Mouse (Mus musculus): ENCODE data around the gene Scd2. TPM values are rescaled to one million over a fixed set of nuclear protein-coding genes. Genes with fewer than 3 reads are reported as not detected.
"Not testable (repeated sequence)": the region's sequence is repeated elsewhere in the genome, so short reads cannot be mapped to it uniquely, and the experiment has no call there.

Scd2 gene
- polyA plus RNA-seq, 1 experiment from 2014 or later: 266 TPM

DNA sequence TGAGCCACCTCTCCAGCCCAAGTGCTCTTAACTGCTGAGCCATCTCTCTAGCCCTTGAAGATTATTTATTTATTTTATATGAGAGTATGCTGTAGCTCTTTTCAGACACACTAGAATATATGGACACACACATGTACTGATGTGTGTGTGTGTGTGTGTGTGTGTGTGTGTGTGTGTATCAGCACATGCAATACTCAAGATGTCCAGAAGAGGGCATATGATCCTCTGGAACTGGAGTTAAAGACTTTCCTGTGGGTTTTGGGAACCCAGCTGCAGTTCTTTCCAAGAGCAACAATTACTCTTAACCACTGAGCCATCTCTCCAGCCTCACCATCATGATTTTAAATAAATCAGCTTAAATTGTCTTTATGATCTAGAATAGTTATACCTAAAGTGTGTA is 25.1 kb downstream of the Scd2 start:
- no peak for ATAC-seq (ENCODE audit: insufficient read depth, low FRiP score, low read depth)
- H3K4me1 ChIP-seq: peaks cover 4% of the 10 kb centered on the region

DNA sequence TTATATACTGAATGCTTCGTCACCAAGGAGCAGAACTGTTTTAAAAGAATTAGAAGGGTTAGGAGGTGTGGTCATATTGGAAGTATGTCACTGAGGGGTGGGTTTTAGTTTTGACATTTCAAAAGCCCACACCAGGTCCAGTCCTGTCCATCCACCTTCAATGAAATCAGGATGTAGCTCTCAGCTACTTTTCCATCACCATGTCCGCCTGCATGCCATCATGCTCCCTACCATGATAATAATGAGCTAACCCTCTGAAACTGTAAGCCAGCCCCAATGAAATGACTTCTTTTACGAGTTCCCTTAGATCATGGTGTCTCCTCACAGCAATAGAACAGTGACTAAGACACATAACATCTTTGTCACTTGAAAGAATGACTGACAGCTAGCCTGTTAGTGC is 26.8 kb downstream of the Scd2 start:
- Histone ChIP-seq H3K4me3 (replicated peaks) (no peak overlapping the region), H3K4me1 (no peaks in the 10 kb centered on the region), H3K9me3 (no peaks in the 10 kb centered on the region), H3K9ac (no peak overlapping the region), H3K4me2 (no peak overlapping the region), H3K27ac (no peak overlapping the region), H3K27me3 (replicated peaks) (no peaks in the 10 kb centered on the region), H3K36me3 (no peaks in the 10 kb centered on the region)
- ATAC-seq (ENCODE audit: insufficient read depth, low FRiP score, low read depth): no peak
- WGBS: 83% methylated on average over 3 of the region's 3 CpGs

More for the DNA sequence above, 25.1 kb downstream of the Scd2 start:
- no peak overlapping the region for H3K4me3 ChIP-seq (replicated peaks)
- no peaks in the 10 kb centered on the region for H3K9me3 ChIP-seq
- H3K36me3 ChIP-seq: no peaks in the 10 kb centered on the region
- no peak overlapping the region for H3K27ac ChIP-seq
- no peak overlapping the region for H3K4me2 ChIP-seq
- no peak overlapping the region for H3K9ac ChIP-seq
- no peaks in the 10 kb centered on the region for H3K27me3 ChIP-seq (replicated peaks)

DNA sequence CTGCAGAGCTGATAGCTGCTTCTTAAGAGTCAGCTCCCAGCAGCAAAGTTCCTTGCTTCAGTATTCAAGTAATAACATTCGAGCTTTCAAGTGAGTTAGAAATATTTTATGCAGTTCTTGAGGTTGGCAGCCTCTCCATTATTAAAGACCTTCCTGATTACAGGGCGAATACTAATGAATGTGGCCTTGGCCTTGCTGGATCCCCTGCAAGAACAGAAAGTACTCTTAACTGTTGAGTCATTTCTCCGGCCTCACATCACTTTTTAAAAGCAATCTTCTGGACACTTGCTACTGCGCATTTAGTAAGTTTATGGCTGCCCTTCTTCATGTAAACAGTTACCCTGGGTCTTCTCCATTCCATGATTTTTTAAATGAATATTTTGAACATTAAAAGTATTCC is 27.7 kb downstream of the Scd2 start:
- H3K36me3 ChIP-seq: no peaks in the 10 kb centered on the region
- H3K9ac ChIP-seq: no peak overlapping the region
- no peaks in the 10 kb centered on the region for H3K4me1 ChIP-seq
- no peaks in the 10 kb centered on the region for H3K27me3 ChIP-seq (replicated peaks)
- 64% methylated on average over 4 of the region's 4 CpGs for WGBS
- no peak for ATAC-seq (ENCODE audit: insufficient read depth, low FRiP score, low read depth)
- no peaks in the 10 kb centered on the region for H3K9me3 ChIP-seq
- no peak overlapping the region for H3K27ac ChIP-seq
- no peak overlapping the region for H3K4me3 ChIP-seq (replicated peaks)
- no peak overlapping the region for H3K4me2 ChIP-seq

- Histone ChIP-seq H3K36me3 (no peaks in the 10 kb centered on the region), H3K9ac (no peak overlapping the region), H3K4me1 (no peaks in the 10 kb centered on the region), H3K4me2 (no peak overlapping the region), H3K27ac (no peak overlapping the region), H3K9me3 (no peaks in the 10 kb centered on the region), H3K4me3 (replicated peaks) (no peak overlapping the region), H3K27me3 (replicated peaks) (no peaks in the 10 kb centered on the region)
- no peak for ATAC-seq (ENCODE audit: insufficient read depth, low FRiP score, low read depth)
- WGBS: 69% methylated on average over 2 of the region's 2 CpGs
Measured at GRCm38 (mm10) chr19:44321631-44322030, 28.2 kb downstream of the Scd2 start.

- Histone ChIP-seq H3K4me1 (no peaks in the 10 kb centered on the region), H3K4me2 (no peak overlapping the region), H3K27me3 (replicated peaks) (no peaks in the 10 kb centered on the region), H3K27ac (no peak overlapping the region), H3K9me3 (no peaks in the 10 kb centered on the region), H3K4me3 (replicated peaks) (no peak overlapping the region), H3K9ac (no peak overlapping the region), H3K36me3 (no peaks in the 10 kb centered on the region)
- ATAC-seq (ENCODE audit: insufficient read depth, low FRiP score, low read depth): no peak
- WGBS: 67% methylated on average over 2 of the region's 2 CpGs
Measured at GRCm38 (mm10) chr19:44329566-44329965, 36.1 kb downstream of the Scd2 start.

GRCm38 (mm10) chr19:44331128-44331527 is 37.7 kb downstream of the Scd2 start:
- H3K4me3 ChIP-seq (replicated peaks); H3K4me2 ChIP-seq; ATAC-seq (ENCODE audit: insufficient read depth, low FRiP score, low read depth); H3K9me3 ChIP-seq; H3K27me3 ChIP-seq (replicated peaks); H3K4me1 ChIP-seq; H3K9ac ChIP-seq; H3K36me3 ChIP-seq; H3K27ac ChIP-seq: not testable (repeated sequence)
- WGBS: 88% methylated on average over 1 of the region's 1 CpGs

DNA sequence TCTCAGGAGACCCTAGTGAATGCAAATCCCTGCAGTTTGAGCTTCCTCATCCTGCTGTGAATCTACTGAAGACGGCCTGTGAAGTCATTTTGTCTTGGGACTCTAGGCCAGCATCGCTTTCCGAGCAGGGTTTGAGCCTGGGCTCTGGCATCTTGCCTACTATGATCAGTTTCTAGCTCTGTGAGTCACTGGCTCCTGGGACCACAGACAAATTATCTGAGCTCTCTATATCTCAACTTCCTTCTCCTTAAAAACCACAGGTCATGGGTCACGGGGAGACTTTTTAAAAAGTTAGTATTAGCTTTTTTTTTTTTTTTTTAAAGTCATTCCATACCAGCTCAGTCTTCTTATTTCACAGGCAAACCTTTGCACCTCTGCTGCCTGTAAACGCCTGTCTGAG is 38.4 kb downstream of the Scd2 start:
- Histone ChIP-seq H3K36me3 (no peaks in the 10 kb centered on the region), H3K27ac (no peak overlapping the region), H3K9me3 (no peaks in the 10 kb centered on the region), H3K4me1 (no peaks in the 10 kb centered on the region), H3K27me3 (replicated peaks) (no peaks in the 10 kb centered on the region), H3K4me2 (no peak overlapping the region), H3K4me3 (replicated peaks) (no peak overlapping the region), H3K9ac (no peak overlapping the region)
- no peak for ATAC-seq (ENCODE audit: insufficient read depth, low FRiP score, low read depth)
- 71% methylated on average over 5 of the region's 5 CpGs for WGBS

DNA sequence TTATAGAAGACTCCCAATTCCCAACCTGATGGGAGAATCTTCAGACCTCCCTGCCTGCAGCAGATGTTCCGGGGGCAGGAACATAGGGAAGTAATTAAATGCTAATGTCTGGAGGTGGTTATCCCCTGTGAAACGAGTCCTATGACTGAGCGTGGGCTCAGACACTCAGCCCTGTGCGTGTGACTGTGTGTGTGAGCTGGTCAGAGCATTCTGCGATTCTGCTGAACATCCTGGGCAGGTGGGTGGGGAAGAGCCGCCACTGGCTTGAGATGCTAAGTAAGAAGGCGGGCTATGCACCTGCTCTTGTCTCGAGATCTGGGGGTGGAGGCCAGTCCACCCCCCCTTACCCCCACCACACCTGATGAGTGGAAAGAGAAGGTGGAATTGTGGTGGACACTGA is 38.9 kb downstream of the Scd2 start:
- ATAC-seq (ENCODE audit: insufficient read depth, low FRiP score, low read depth): no peak
- Histone ChIP-seq H3K4me1 (no peaks in the 10 kb centered on the region), H3K4me3 (replicated peaks) (no peak overlapping the region), H3K36me3 (no peaks in the 10 kb centered on the region), H3K27me3 (replicated peaks) (no peaks in the 10 kb centered on the region), H3K27ac (no peak overlapping the region), H3K4me2 (no peak overlapping the region), H3K9ac (no peak overlapping the region), H3K9me3 (no peaks in the 10 kb centered on the region)
- WGBS: 74% methylated on average over 8 of the region's 8 CpGs

- Histone ChIP-seq H3K4me2 (no peak within 1 kb of the TSS), H3K4me3 (replicated peaks) (no peak within 1 kb of the TSS), H3K9me3 (no peaks in the 10 kb centered on the region), H3K4me1 (no peaks in the 10 kb centered on the region), H3K36me3 (no peaks in the 10 kb centered on the region), H3K27me3 (replicated peaks) (no peaks in the 10 kb centered on the region), H3K27ac (no peak within 1 kb of the TSS), H3K9ac (no peak within 1 kb of the TSS)
- 84% methylated on average over 10 of the region's 10 CpGs for WGBS
- ATAC-seq (ENCODE audit: insufficient read depth, low FRiP score, low read depth): no peak
Measured at GRCm38 (mm10) chr19:44332833-44333623, 39.6 kb downstream of the Scd2 start, which contains the start of gene Scd4. Scd4 (plus strand) TSS chr19:44333092.

GRCm38 (mm10) chr19:44333991-44334390 is 40.5 kb downstream of the Scd2 start:
- WGBS: 84% methylated on average over 9 of the region's 9 CpGs
- H3K9me3 ChIP-seq: no peaks in the 10 kb centered on the region

GRCm38 (mm10) chr19:44335876-44336662 is 42.6 kb downstream of the Scd2 start:
- H3K9me3 ChIP-seq: no peaks in the 10 kb centered on the region
- no peak overlapping the region for H3K4me2 ChIP-seq
- H3K9ac ChIP-seq: no peak overlapping the region
- no peak overlapping the region for H3K27ac ChIP-seq
- H3K36me3 ChIP-seq: no peaks in the 10 kb centered on the region
- H3K27me3 ChIP-seq (replicated peaks): no peaks in the 10 kb centered on the region
- ATAC-seq (ENCODE audit: insufficient read depth, low FRiP score, low read depth): no peak
- no peaks in the 10 kb centered on the region for H3K4me1 ChIP-seq
- H3K4me3 ChIP-seq (replicated peaks): no peak overlapping the region
- 77% methylated on average over 6 of the region's 6 CpGs for WGBS

More at GRCm38 (mm10) chr19:44333991-44334390, 40.5 kb downstream of the Scd2 start:
- Histone ChIP-seq H3K4me2 (no peak overlapping the region), H3K36me3 (no peaks in the 10 kb centered on the region), H3K4me1 (no peaks in the 10 kb centered on the region), H3K27me3 (replicated peaks) (no peaks in the 10 kb centered on the region), H3K9ac (no peak overlapping the region), H3K27ac (no peak overlapping the region), H3K4me3 (replicated peaks) (no peak overlapping the region)
- ATAC-seq (ENCODE audit: insufficient read depth, low FRiP score, low read depth): no peak

DNA sequence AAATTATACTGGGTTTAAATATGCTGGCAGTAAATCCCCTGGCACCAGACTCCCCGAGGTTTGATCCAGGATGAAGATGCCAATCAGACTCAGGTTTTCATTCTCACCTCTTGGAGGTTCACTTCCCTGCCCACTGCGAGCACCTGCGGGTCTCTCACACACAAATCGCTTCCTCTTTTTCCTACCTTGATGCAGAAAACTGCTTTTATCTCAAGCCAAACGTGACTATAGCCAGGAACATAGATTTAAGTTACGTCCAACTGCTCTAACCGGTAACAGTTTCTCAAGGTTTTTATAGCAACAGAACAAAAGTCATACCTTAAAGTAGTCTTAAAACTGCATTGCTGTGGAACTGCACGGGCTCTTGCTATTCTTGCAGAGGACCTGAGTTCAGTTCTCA is 56.2 kb downstream of the Scd2 start:
- Histone ChIP-seq H3K36me3 (no peaks in the 10 kb centered on the region), H3K27me3 (replicated peaks) (no peaks in the 10 kb centered on the region), H3K9ac (no peak overlapping the region), H3K4me1 (no peaks in the 10 kb centered on the region), H3K27ac (no peak overlapping the region), H3K4me2 (no peak overlapping the region), H3K4me3 (replicated peaks) (no peak overlapping the region), H3K9me3 (no peaks in the 10 kb centered on the region)
- no peak for ATAC-seq (ENCODE audit: insufficient read depth, low FRiP score, low read depth)
- 87% methylated on average over 8 of the region's 8 CpGs for WGBS
